Mouse (Mus musculus) gastrocnemius, postnatal 14 days (tissue): ENCODE data around the gene 2900026A02Rik. TPM values are rescaled to one million over a fixed set of nuclear protein-coding genes. Genes with fewer than 3 reads are reported as not detected.

Experiments
- total RNA-seq, 2 experiments: library from RNA; stranded (reverse); gene quantifications; 2 replicates each; pipeline ENCODE4 v1.2.3; 2021

2900026A02Rik gene
- total RNA-seq, 2 experiments from 2014 or later = 29.2 to 35.1 TPM

Other genes with a start within 250 kb of the 2900026A02Rik start
- gene Grk3, start 205.4 kb downstream of the 2900026A02Rik start, total RNA-seq = 1 to 10 TPM; 3.7 to 4.1 TPM
- not detected for gene Crybb2, start 151.1 kb downstream of the 2900026A02Rik start, total RNA-seq
- gene Crybb3, start 139.7 kb downstream of the 2900026A02Rik start, total RNA-seq = 1 to 10 TPM in 1 of 2 experiments, under 1 TPM in 1; 0.94 to 2.0 TPM
- gene Tmem211, start 5.7 kb upstream of the 2900026A02Rik start, total RNA-seq = not detected
- under 1 TPM; 0.62 to 0.70 TPM for gene Sgsm1, start 89.5 kb upstream of the 2900026A02Rik start, total RNA-seq
- not detected for gene Aym1, start 136.1 kb upstream of the 2900026A02Rik start, total RNA-seq